Mouse (Mus musculus) thymus, postnatal 10 days (tissue): ENCODE results near the gene Tab1.
A peak's percentile ranks its signal among the peaks of the same experiment; 100 is the strongest.

Experiments
- DNase-seq, 2 experiments: peaks; one replicate each; pipeline ENCODE4 v3.0.0; 2021; ENCODE audit warnings: low spot score in 2 of 2

Gene Tab1

GRCm38 (mm10) chr15:80132993-80133586 lies at the start of gene Tab1:
TSS of gene Tab1 (plus strand) at chr15:80133127.
- peak; percentile 84 to 93 for DNase-seq

DNA sequence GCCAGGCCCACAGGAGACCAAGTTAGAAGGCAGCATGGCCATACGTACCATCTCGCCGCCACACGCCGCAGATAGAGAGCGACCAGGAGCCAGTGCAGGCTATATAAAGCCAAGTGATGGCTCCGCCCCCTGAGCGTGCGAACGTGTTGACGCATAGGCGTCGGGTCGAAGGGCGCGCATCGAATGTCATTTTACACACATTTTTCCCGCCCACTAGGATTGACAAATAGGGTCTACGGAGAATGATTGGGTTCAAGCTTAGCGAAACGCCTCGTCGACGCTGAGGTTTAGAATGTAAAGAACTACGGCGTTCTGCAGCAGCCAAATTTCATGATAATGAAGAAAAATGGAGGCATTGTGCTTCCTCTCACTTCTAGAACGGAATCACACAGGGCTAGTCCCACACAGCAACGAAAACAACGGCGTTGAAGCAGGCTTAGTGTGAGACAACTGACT lies 49.6 kb upstream of the Tab1 start:
- peak; percentile 98 to 99 for DNase-seq

DNA sequence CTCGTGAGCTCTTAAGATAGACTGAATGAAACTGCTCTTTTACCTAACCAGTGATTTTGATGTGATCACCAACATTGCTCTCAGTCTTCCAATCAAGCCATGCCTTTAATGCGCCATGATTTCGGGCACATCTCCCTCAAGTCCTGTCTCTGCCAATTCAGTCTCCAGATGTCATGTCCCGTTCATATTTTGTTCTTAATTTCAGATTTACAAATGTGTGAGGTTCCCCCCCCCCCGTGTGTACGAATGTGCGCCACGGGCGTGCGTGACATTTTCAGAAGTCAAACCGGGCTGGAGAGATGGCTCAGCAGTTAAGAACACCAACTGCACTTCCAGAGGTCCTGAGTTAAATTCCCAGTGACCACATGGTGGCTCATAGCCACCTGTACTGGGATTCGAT lies 49.2 kb upstream of the Tab1 start:
- no peak for DNase-seq

- no peak for DNase-seq
Measured at GRCm38 (mm10) chr15:80087406-80088012, 45.4 kb upstream of the Tab1 start.

DNA sequence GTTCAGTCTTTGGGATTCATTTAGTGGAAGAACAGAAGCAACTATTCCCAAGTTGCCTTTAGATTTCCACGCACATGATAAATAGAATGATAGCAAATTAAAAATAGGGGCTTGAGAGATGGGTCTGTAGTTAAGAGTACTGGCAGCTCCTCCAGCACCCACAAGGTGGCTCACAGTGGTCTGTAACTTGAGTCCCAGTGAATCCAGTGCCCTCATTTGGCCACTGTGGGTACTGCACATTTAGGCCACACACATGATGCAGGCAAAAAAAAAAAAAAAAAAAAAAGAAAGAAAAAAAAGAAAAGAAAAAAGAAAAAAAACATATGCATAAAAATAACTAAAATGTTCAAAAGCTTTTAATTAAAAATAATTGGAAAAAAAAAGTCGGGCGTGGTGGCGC lies 44.3 kb upstream of the Tab1 start:
- peak; percentile 89 to 92 for DNase-seq

DNA sequence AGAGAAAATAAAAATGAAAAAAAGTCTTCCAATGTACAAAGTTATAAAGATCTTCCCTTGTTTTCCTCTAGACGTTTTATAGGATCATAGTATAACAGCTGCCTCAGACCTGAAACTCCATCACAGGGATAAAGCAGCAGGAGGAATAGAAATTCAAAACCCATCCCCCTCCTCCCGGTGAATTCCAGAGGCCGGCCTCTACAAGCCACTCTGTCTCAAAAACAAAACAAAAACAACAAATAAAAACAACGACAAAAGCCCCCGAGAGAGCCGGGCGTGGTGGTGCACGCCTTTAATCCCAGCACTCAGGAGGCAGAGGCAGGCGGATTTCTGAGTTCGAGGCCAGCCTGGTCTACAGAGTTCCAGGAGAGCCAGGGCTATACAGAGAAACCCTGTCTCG lies 42.8 kb upstream of the Tab1 start:
- DNase-seq: no peak

- DNase-seq: no peak
Measured at GRCm38 (mm10) chr15:80090741-80091120, 42.2 kb upstream of the Tab1 start.

DNA sequence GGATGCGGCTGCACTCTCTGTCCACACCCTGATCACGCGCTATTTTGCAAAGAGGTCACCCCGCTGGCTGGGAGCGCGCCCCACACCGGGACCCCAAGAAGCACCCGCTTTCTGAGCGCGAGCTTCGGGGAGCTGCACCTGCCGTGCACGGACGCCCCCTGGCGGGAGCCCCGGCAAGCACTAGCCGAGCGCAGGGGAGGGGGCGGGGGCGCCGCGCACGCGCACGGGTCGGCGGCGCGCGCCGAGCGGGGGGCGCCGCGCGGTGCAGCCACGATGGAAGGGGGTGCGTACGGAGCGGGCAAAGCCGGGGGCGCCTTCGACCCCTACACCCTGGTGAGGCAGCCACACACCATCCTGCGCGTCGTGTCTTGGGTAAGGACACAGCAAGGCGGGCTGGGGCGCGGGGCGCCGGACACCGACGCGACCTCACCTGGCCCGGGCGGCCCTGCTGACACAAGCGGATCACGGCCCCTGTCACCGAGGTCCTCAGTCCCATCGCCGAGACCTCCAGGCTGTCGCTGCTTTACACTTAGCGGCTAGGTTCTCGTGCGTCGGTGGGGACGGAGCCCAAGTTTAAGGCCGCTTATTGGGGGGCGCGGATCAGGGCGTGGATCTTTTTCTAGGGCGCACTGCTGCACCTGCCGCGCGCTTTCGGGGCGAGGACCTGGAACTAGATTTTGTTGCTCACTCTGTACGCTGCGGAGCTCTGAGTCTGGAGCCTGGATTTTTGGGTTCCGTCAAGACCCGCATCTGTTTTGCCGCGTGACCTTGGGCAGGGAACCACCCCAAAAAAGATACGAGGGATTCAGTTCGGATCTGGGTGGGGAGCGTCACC lies 41.6 kb upstream of the Tab1 start, which contains the start of the genes Syngr1 and Rpl3:
Syngr1 (plus strand) TSS at position 214 of the 835 bp plus-strand sequence.
Rpl3 (minus strand) TSS at position 748 of the 835 bp plus-strand sequence.
- peak; percentile 82 to 95 for DNase-seq

DNA sequence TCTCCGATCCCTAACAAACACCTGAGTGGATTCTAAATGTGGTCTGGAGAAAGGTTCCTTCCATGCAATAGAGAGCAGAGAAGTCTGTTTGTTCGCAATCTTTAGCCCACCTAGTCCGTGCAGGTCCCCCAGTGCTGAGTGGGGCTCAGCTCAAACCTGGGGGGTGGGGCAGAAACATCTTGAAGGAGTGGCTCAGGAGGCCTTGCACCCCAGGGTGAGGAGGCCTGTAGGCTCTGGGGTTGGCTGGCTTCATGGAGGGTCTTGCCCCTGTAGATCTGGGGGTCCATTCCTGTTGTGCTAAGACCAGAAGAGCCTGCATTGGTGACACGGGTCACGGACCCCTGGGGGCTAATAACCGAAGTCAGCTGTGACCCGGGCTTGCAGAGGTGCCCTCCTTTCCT lies 40.9 kb upstream of the Tab1 start:
- DNase-seq: no peak

DNA sequence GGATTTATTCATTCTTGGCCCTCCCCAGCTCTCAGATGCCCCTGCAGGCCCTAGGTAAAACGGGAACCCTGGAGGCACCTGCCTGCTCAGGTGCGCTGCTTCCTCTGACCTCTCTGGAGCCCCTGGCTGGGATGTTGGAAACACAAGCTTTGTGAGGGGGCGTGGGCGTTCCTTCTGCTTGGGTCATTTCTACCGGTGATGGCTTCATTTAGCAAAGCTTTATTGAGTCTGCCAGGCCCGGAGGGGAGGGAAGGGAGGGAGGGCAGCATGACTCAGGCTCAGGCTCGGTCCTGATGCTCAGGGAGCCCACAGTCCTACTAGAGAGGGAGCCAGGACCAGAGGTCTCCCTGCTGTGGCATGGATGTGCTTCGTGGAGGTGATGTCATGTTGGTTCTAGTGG lies 40.3 kb upstream of the Tab1 start:
- DNase-seq: no peak

DNA sequence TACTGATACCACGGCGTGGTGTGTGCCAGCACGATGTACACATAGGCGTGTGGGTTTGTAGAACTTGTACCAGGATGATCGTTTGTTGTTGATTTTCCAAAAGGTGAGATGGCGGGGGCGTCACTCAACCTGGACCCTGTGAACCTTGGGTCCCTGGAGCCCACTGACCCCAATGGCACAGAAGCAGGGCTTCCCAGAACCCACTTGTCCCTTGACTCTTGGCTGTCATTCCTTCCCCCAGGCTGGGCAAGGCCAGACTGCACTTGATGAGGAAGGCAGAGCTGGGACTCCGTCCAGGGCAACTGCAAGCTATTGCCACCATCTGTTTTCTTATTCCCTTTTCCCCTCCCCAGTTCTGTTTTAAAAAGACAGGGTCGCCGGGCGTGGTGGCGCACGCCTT lies 38.7 kb upstream of the Tab1 start:
- no peak for DNase-seq

GRCm38 (mm10) chr15:80095596-80095995 lies 37.3 kb upstream of the Tab1 start:
- no peak for DNase-seq

DNA sequence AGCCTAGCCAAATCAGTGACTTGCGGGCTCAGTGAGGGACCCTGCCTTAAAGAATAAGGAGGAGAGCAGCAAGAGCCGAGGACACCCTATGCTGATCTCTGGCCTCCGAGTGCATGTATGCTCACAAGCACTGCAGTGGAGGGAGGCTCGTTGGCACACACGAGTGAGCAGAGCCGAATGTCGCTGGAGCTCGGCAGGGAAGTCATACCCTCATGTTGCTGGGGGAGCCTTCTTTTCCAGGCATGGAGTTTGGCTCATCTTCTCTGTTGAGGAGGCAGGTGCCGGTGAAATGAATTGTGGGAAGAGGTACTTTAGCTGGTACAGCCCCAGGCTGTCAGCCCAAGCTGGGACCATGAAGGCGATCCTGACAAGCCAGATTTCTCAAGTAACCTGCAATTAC lies 36.5 kb upstream of the Tab1 start:
- no peak for DNase-seq

- DNase-seq: peak; percentile 33 to 38
Measured at GRCm38 (mm10) chr15:80096946-80097881, 35.7 kb upstream of the Tab1 start.

GRCm38 (mm10) chr15:80097999-80098461 lies 34.9 kb upstream of the Tab1 start:
- no peak for DNase-seq

- DNase-seq: no peak
Measured at GRCm38 (mm10) chr15:80098809-80099208, 34.1 kb upstream of the Tab1 start.

GRCm38 (mm10) chr15:80099477-80099876 lies 33.5 kb upstream of the Tab1 start:
- no peak for DNase-seq

DNA sequence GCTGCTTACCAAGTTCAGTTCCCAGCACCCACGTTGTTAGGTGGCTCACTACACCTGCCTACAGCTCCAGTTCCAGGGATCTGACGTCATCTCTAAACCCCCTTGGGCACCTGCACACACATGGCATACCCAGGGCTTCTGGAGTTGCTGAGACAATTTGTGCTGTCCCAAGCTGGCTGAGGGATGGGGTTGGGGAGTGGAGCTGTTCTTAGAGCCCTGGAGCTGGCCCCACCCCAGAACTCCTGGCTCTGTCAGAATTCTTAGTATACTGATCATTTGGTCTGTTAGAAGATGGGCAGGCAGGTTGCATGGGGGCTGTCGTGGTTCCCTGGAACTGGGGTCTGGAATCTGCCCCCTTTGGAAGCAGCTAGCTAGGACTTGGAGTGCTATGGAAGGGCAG lies 32.7 kb upstream of the Tab1 start:
- no peak for DNase-seq

DNA sequence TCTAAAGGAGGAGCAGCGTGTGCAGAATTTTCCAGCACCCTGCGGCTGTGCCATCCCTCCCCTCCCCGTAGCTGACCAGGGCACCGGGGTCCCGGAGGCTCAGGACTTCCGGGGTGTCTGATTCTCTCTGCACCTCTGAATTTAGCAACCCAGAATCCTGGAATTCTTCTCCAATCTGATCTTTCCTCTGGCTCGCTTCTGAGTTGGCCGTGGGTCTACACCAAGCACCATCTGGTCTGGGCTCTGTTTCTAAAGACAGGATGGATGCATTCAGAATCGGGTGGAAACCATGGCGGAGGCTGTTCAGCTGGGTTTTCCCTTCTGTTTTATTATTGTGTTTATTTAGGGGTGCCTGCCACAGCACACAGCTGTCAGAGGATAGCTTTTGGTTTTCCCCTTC lies 32.1 kb upstream of the Tab1 start:
- DNase-seq: no peak

GRCm38 (mm10) chr15:80101503-80101902 lies 31.4 kb upstream of the Tab1 start:
- no peak for DNase-seq

DNA sequence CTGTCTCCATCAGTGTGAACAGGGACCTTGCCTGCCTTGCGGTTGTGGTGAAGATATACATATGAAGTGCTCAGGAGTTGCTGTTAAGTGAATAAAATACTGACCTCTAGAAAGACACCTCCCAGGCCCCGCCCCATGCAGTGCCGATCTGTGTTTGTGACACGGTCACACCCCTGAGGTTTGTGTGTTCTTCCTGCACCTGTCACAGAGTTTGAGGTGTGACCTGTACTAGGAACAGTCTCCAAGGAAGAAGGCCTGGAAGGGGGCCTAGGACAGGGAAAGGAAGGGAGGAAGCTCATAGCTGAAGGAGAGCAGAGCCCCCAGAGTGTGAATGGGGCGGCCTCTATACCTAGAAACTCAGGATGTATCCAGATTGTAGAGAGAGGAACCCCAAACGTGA lies 30.4 kb upstream of the Tab1 start:
- DNase-seq: no peak
